Mouse (Mus musculus): ENCODE measurements around the gene Tagap.
"Not testable (repeated sequence)": the region's sequence is repeated elsewhere in the genome, so short reads cannot be mapped to it uniquely, and the experiment has no call there.

- TF ChIP-seq CTCF (IDR thresholded peaks at IDR 0.05; ENCODE audit: low read depth): not testable (repeated sequence)
- peak; percentile 71; the same call in 1 of the 2 replicates for TF ChIP-seq EP300 (IDR thresholded peaks at IDR 0.05; ENCODE audit: low read depth)
These were observed 37.5 kb downstream of the Tagap start for GRCm38 (mm10) chr17:7963333-7963732.

Measured in liver, postnatal 0 days (tissue).